ENCODE assay signal across 15 mouse cellular contexts in the genomic region with DNA sequence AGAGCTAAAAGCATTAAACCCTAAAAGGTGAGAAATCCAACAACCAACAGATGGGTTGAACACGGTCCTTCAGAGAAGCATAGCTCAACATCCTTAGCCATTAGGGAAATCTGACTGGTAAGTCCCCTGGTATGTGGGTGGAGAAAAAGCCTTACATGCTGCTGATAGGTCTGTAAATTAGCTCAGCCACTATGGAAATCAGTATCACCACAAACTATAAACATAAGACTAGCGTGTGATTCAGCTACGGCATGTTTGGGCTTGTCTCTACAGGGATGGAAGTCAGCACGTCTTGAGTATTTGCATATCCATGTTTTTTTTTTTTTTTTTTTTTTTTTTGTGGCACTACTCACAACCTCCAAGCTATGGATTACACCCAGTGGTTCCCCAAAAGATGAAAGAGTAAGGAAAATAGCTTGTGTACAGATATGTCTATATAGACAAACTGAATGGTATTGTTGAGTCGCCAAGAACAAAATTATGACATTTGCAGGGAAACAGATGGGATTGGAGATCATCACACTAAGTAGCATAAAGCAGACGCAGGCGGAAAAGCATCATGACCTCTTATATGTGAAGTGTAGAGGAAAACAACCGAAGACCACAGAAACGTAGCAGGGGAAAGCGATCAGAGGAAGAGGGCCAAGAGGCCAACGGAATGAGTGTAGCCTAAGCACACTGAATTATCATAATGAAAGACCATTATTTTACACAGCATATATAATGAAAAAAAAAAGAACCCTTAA. TPM values are rescaled to one million over a fixed set of nuclear protein-coding genes. Genes with fewer than 3 reads are reported as not detected.
DNase-seq lines count a peak whose midpoint lies in the region; ATAC-seq and TF ChIP-seq lines count a peak whose summit lies in the region.
"Had no signal": no experiment of that assay in that cellular context is flagged by ENCODE, and none has a peak within 500 bp of the region (broad histone marks: within the 10 kb centered on the region; RNA-seq: fewer than 3 reads in every experiment).

No protein-coding gene starts in this region.

- peak overlapping the region; percentile 23 for H3K4me3 ChIP-seq in liver, embryonic 16.5 days (ENCODE audit: low read depth, low read length)
- H3K4me3 ChIP-seq in liver, embryonic 12.5 days = no peak overlapping the region
- H3K4me3 ChIP-seq in embryonic fibroblast, embryonic 13.5 days (ENCODE audit: insufficient read depth, low read length) = peak overlapping the region; percentile 7; the same call in 1 of the 2 replicates
- H3K4me3 ChIP-seq: embryonic facial prominence, embryonic 13.5 days; heart, adult 2 months; limb, embryonic 13.5 days; neural tube, embryonic 12.5 days had no signal

- WGBS in liver, embryonic 16.5 days (ENCODE audit: insufficient replicate concordance) = 37% methylated on average over 11 of the region's 11 CpGs
- 65% methylated on average over 11 of the region's 11 CpGs for WGBS in liver, embryonic 12.5 days (ENCODE audit: insufficient replicate concordance)

- no peak overlapping the region for H3K4me2 ChIP-seq in liver, embryonic 16.5 days (ENCODE audit: low read depth, low read length)
- H3K4me2 ChIP-seq in liver, embryonic 12.5 days = no peak overlapping the region
- H3K4me2 ChIP-seq: embryonic facial prominence, embryonic 13.5 days; limb, embryonic 13.5 days; neural tube, embryonic 12.5 days had no signal

- DNase-seq in CD4-positive helper T cell, adult 2 months (ENCODE audit: low read depth, low spot score) = peak; percentile 76
- DNase-seq in naive thymus-derived CD4-positive, alpha-beta T cell, adult 2 months (ENCODE audit: low read depth) = peak; percentile 67
- no peak for DNase-seq in gastrocnemius, postnatal 4 days (ENCODE audit: low spot score in 2 of 2)
- no peak for DNase-seq in frontal cortex, postnatal 36 days (ENCODE audit: low spot score in 2 of 2)
- DNase-seq in urinary bladder, postnatal 36 days (ENCODE audit: low spot score in 2 of 2) = no peak
- DNase-seq: heart, adult 2 months; heart, postnatal 4 days had no signal

- H3K27ac ChIP-seq in liver, embryonic 16.5 days (ENCODE audit: low read length) = 0 out of 2 replicates have a peak overlapping the region, but pooled peaks have one; percentile 29
- H3K27ac ChIP-seq in liver, embryonic 12.5 days = no peak overlapping the region
- H3K27ac ChIP-seq in embryonic fibroblast, embryonic 13.5 days (ENCODE audit: insufficient read depth, low read length) = peak overlapping the region; percentile 65
- H3K27ac ChIP-seq: embryonic facial prominence, embryonic 13.5 days; heart, adult 2 months; limb, embryonic 13.5 days; neural tube, embryonic 12.5 days had no signal

- H3K9me3 ChIP-seq in liver, embryonic 16.5 days (replicated peaks; ENCODE audit: control insufficient read depth, low read length) = no peaks in the 10 kb centered on the region
- no peaks in the 10 kb centered on the region for H3K9me3 ChIP-seq in liver, embryonic 12.5 days (replicated peaks)
- H3K9me3 ChIP-seq: embryonic facial prominence, embryonic 13.5 days; G1E; limb, embryonic 13.5 days; neural tube, embryonic 12.5 days had no signal

- TF ChIP-seq POLR2A in embryonic fibroblast, embryonic 13.5 days (IDR thresholded peaks at IDR 0.05; ENCODE audit: low read depth, low read length) = no peak

- TF ChIP-seq CTCF in embryonic fibroblast, embryonic 13.5 days (IDR thresholded peaks at IDR 0.05; ENCODE audit: borderline replicate concordance, insufficient read depth, low read length) = no peak

- peaks cover 4% of the 10 kb centered on the region; the same call in 1 of the 2 replicates for H3K4me1 ChIP-seq in liver, embryonic 16.5 days (ENCODE audit: control insufficient read depth, low read depth, low read length)
- peaks cover 17% of the 10 kb centered on the region for H3K4me1 ChIP-seq in liver, embryonic 12.5 days
- no peaks in the 10 kb centered on the region; the same call in none of the 2 replicates for H3K4me1 ChIP-seq in embryonic fibroblast, embryonic 13.5 days (ENCODE audit: control insufficient read depth, insufficient read depth, low read length)
- H3K4me1 ChIP-seq: neural tube, embryonic 12.5 days had no signal

- no peak for ATAC-seq in liver, embryonic 16.5 days (ENCODE audit: low read depth)
- ATAC-seq in liver, embryonic 12.5 days = no peak
- ATAC-seq: forebrain, embryonic 16.5 days had no signal

- no peaks in the 10 kb centered on the region for H3K36me3 ChIP-seq in liver, embryonic 16.5 days (ENCODE audit: control insufficient read depth, insufficient read depth)
- H3K36me3 ChIP-seq in liver, embryonic 12.5 days = no peaks in the 10 kb centered on the region
- H3K36me3 ChIP-seq: embryonic facial prominence, embryonic 13.5 days; G1E; limb, embryonic 13.5 days; neural tube, embryonic 12.5 days had no signal

- H3K27me3 ChIP-seq in liver, embryonic 16.5 days (ENCODE audit: control insufficient read depth, insufficient read depth, low read depth, low read length) = no peaks in the 10 kb centered on the region
- H3K27me3 ChIP-seq in liver, embryonic 12.5 days (replicated peaks) = no peaks in the 10 kb centered on the region
- H3K27me3 ChIP-seq: embryonic facial prominence, embryonic 13.5 days; limb, embryonic 13.5 days; neural tube, embryonic 12.5 days had no signal

- H3K9ac ChIP-seq in liver, embryonic 16.5 days (ENCODE audit: low read depth, low read length) = no peak overlapping the region
- H3K9ac ChIP-seq in liver, embryonic 12.5 days = no peak overlapping the region
- H3K9ac ChIP-seq: embryonic facial prominence, embryonic 13.5 days; limb, embryonic 13.5 days; neural tube, embryonic 12.5 days had no signal

RNA-seq across cellular contexts. Expression of gene Glipr1, which starts 6.5 kb away (rescaled TPM):
- 7.6 and 10.4 TPM in 2 replicates for polyA plus RNA-seq in liver, embryonic 16.5 days (2015; fragmentation: Nextera tagmentation; extraction: Ambion mirVana)
- 6.3 and 6.9 TPM in 2 replicates for polyA plus RNA-seq in liver, embryonic 12.5 days (2016; fragmentation: Nextera tagmentation; extraction: Ambion mirVana)
- polyA plus RNA-seq in embryonic fibroblast, embryonic 13.5 days (2011; ENCODE audit: insufficient read length, low read depth, missing spikeins) = 28.6 and 54.2 TPM in 2 replicates
- total RNA-seq in gastrocnemius, postnatal 4 days (2021) = under 1 TPM; 0.91 to 0.93 TPM

RNA-seq across cellular contexts. Expression of gene Krr1, which starts 23.5 kb away (rescaled TPM):
- polyA plus RNA-seq in liver, embryonic 16.5 days (2015; fragmentation: Nextera tagmentation; extraction: Ambion mirVana) = 16.1 and 17.2 TPM in 2 replicates
- 37.1 and 40.0 TPM in 2 replicates for polyA plus RNA-seq in liver, embryonic 12.5 days (2016; fragmentation: Nextera tagmentation; extraction: Ambion mirVana)
- 37.6 and 39.3 TPM in 2 replicates for polyA plus RNA-seq in embryonic fibroblast, embryonic 13.5 days (2011; ENCODE audit: insufficient read length, low read depth, missing spikeins)
- 10 to 100 TPM; 25.1 to 25.2 TPM for total RNA-seq in gastrocnemius, postnatal 4 days (2021)

Comparison
In these comparisons a context has a peak if more than half of its experiments do, and no peak if none do; other contexts are left out.
1. DNase-seq: peak in CD4-positive helper T cell, adult 2 months (single experiment) and naive thymus-derived CD4-positive, alpha-beta T cell, adult 2 months (single experiment); none in gastrocnemius, postnatal 4 days (0 of 2), frontal cortex, postnatal 36 days (0 of 2) and urinary bladder, postnatal 36 days (0 of 2).